Mouse (Mus musculus) midbrain, embryonic 13.5 days (tissue): ENCODE measurements around the gene Zfp599. TPM values are rescaled to one million over a fixed set of nuclear protein-coding genes. Genes with fewer than 3 reads are reported as not detected.

Experiments
- ATAC-seq: fragments of 200-750 bp; cut with Nextera tagmentation; 2 replicates; pipeline ENCODE4 v1.8.0; 2017; ENCODE audit warnings: mild to moderate bottlenecking, moderate TSS enrichment, moderate library complexity
- H3K27ac ChIP-seq: fragments of 300-500 bp; sonication (generic); 2 replicates; pipeline ENCODE4 v1.5.1; 2015; ENCODE audit warnings: inconsistent platforms, mild to moderate bottlenecking, moderate library complexity
- H3K27me3 ChIP-seq: fragments of 300-500 bp; sonication (generic); 2 replicates; pipeline ENCODE4 v1.6.1; 2015; ENCODE audit warnings: mild to moderate bottlenecking, inconsistent platforms
- H3K36me3 ChIP-seq: fragments of 300-500 bp; sonication (generic); 2 replicates; pipeline ENCODE4 v1.6.1; 2015; ENCODE audit warnings: mild to moderate bottlenecking, inconsistent platforms
- H3K4me1 ChIP-seq: fragments of 300-500 bp; sonication (generic); replicated peaks from 2 replicates; pipeline ENCODE4 v1.6.1; 2015; ENCODE audit warnings: inconsistent platforms
- H3K4me2 ChIP-seq: fragments of 300-500 bp; sonication (generic); replicated peaks from 2 replicates; pipeline ENCODE4 v1.6.1; 2015; ENCODE audit warnings: moderate library complexity, mild to moderate bottlenecking, inconsistent platforms
- H3K4me3 ChIP-seq: fragments of 300-500 bp; sonication (generic); replicated peaks from 2 replicates; pipeline ENCODE4 v1.5.1; 2015; ENCODE audit warnings: mild to moderate bottlenecking, inconsistent platforms
- H3K9ac ChIP-seq: fragments of 300-500 bp; sonication (generic); replicated peaks from 2 replicates; pipeline ENCODE4 v1.6.1; 2015; ENCODE audit warnings: mild to moderate bottlenecking, inconsistent platforms
- H3K9me3 ChIP-seq: fragments of 300-500 bp; sonication (generic); 2 replicates; pipeline ENCODE4 v1.6.1; 2016; ENCODE audit warnings: mild to moderate bottlenecking, inconsistent platforms
- WGBS: fragments of 180-500 bp; shearing (Covaris S2); methylation state at CpG from one replicate; pipeline ENCODE4 v1.1.7; 2015; 5-methylcytosine and 5-hydroxymethylcytosine counted together
- polyA plus RNA-seq: library from polyadenylated mRNA; unstranded; fragments of >200 nt; fragmentation: Nextera tagmentation; extraction: Ambion mirVana; gene quantifications from 2 replicates; pipeline ENCODE4 v1.2.1, GENCODE M21; 2015

The Zfp599 gene
- polyA plus RNA-seq, 1 experiment from 2014 or later = 10.0 TPM

GRCm38 (mm10) chr9:22216705-22217104 is 43.0 kb downstream of the Zfp599 start:
- Histone ChIP-seq H3K9ac (no peak overlapping the region), H3K36me3 (no peaks in the 10 kb centered on the region), H3K9me3 (no peaks in the 10 kb centered on the region), H3K27ac (no peak overlapping the region), H3K4me3 (no peak overlapping the region), H3K27me3 (no peaks in the 10 kb centered on the region), H3K4me2 (no peak overlapping the region), H3K4me1 (no peaks in the 10 kb centered on the region)
- WGBS = 61% methylated on average over 3 of the region's 3 CpGs
- no peak for ATAC-seq

GRCm38 (mm10) chr9:22214549-22214948 is 45.1 kb downstream of the Zfp599 start:
- no peak for ATAC-seq
- Histone ChIP-seq H3K4me2 (no peak overlapping the region), H3K27me3 (no peaks in the 10 kb centered on the region), H3K9ac (no peak overlapping the region), H3K4me1 (no peaks in the 10 kb centered on the region), H3K4me3 (no peak overlapping the region), H3K9me3 (no peaks in the 10 kb centered on the region), H3K36me3 (no peaks in the 10 kb centered on the region), H3K27ac (no peak overlapping the region)
- WGBS = 88% methylated on average over 2 of the region's 2 CpGs

DNA sequence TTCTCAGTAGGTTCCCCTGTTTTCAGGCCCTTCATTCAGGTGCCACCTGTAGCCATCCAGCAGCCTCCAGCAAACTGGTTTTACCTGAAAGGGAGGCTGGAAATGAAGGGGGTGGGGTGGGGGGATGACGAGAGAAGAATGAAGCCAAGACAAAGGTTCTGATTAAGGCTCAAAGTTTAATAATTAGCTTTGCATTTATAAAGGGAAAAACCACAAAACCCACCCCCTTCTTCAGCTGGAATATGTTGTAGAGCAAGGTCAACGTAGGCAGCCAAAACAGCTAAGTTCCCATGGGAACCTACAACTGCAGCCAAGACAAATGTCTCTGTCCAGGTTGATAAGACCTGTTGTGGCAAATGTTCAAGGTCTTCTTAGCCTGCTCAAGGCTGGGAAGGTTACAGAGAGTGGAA is 45.9 kb downstream of the Zfp599 start:
- Histone ChIP-seq H3K36me3 (no peaks in the 10 kb centered on the region), H3K4me1 (no peaks in the 10 kb centered on the region), H3K9ac (no peak overlapping the region), H3K9me3 (no peaks in the 10 kb centered on the region), H3K4me2 (no peak overlapping the region), H3K4me3 (no peak overlapping the region), H3K27me3 (no peaks in the 10 kb centered on the region), H3K27ac (no peak overlapping the region)
- WGBS = 79% methylated on average over 2 of the region's 2 CpGs
- no peak for ATAC-seq

Other genes starting within 250 kb of the Zfp599 start
- gene Elavl3, start 207.9 kb downstream of the Zfp599 start, polyA plus RNA-seq = 84.4 and 89.4 TPM in 2 replicates
- not detected in 2 replicates for gene Gm49318, start 188.6 kb downstream of the Zfp599 start, polyA plus RNA-seq
- 17.7 and 19.8 TPM in 2 replicates for gene Zfp653, start 188.5 kb downstream of the Zfp599 start, polyA plus RNA-seq
- 44.3 and 50.3 TPM in 2 replicates for gene Ecsit, start 174.5 kb downstream of the Zfp599 start, polyA plus RNA-seq
- gene Cnn1, start 160.7 kb downstream of the Zfp599 start, polyA plus RNA-seq = 1.7 and 2.0 TPM in 2 replicates
- 185 and 190 TPM in 2 replicates for gene Elof1, start 142.7 kb downstream of the Zfp599 start, polyA plus RNA-seq
- gene Acp5, start 124.2 kb downstream of the Zfp599 start, polyA plus RNA-seq = 0.42 and 0.64 TPM in 2 replicates
- 79.4 and 88.3 TPM in 2 replicates for gene Pigyl, start 103.0 kb downstream of the Zfp599 start, polyA plus RNA-seq
- 0.22 and 0.24 TPM in 2 replicates for gene Zfp872, start 71.8 kb downstream of the Zfp599 start, polyA plus RNA-seq
- 10.1 and 13.4 TPM in 2 replicates for gene Zfp809, start 34.2 kb downstream of the Zfp599 start, polyA plus RNA-seq
- 39.9 and 43.3 TPM in 2 replicates for gene Zfp810, start 47.8 kb upstream of the Zfp599 start, polyA plus RNA-seq
- gene Anln, start 129.3 kb upstream of the Zfp599 start, polyA plus RNA-seq = 10.7 and 12.1 TPM in 2 replicates
- gene 9530077C05Rik, start 151.6 kb upstream of the Zfp599 start, polyA plus RNA-seq = 9.2 and 9.9 TPM in 2 replicates
- gene Gm17545, start 194.4 kb upstream of the Zfp599 start, polyA plus RNA-seq = not detected in 2 replicates
- gene Rp9, start 209.8 kb upstream of the Zfp599 start, polyA plus RNA-seq = 61.6 and 64.8 TPM in 2 replicates
- 22.5 and 23.8 TPM in 2 replicates for gene Bbs9, start 215.8 kb upstream of the Zfp599 start, polyA plus RNA-seq